Mouse (Mus musculus) midbrain, embryonic 13.5 days (tissue): ENCODE results near the gene H2-Eb1. TPM values are rescaled to one million over a fixed set of nuclear protein-coding genes. Genes with fewer than 3 reads are reported as not detected.

Experiments
- ATAC-seq: fragments of 200-750 bp; cut with Nextera tagmentation; 2 replicates; pipeline ENCODE4 v1.8.0; 2017; ENCODE audit warnings: mild to moderate bottlenecking, moderate TSS enrichment, moderate library complexity
- H3K27ac ChIP-seq: fragments of 300-500 bp; sonication (generic); 2 replicates; pipeline ENCODE4 v1.5.1; 2015; ENCODE audit warnings: inconsistent platforms, mild to moderate bottlenecking, moderate library complexity
- H3K27me3 ChIP-seq: fragments of 300-500 bp; sonication (generic); 2 replicates; pipeline ENCODE4 v1.6.1; 2015; ENCODE audit warnings: mild to moderate bottlenecking, inconsistent platforms
- H3K36me3 ChIP-seq: fragments of 300-500 bp; sonication (generic); 2 replicates; pipeline ENCODE4 v1.6.1; 2015; ENCODE audit warnings: mild to moderate bottlenecking, inconsistent platforms
- H3K4me1 ChIP-seq: fragments of 300-500 bp; sonication (generic); replicated peaks from 2 replicates; pipeline ENCODE4 v1.6.1; 2015; ENCODE audit warnings: inconsistent platforms
- H3K4me2 ChIP-seq: fragments of 300-500 bp; sonication (generic); replicated peaks from 2 replicates; pipeline ENCODE4 v1.6.1; 2015; ENCODE audit warnings: moderate library complexity, mild to moderate bottlenecking, inconsistent platforms
- H3K4me3 ChIP-seq: fragments of 300-500 bp; sonication (generic); replicated peaks from 2 replicates; pipeline ENCODE4 v1.5.1; 2015; ENCODE audit warnings: mild to moderate bottlenecking, inconsistent platforms
- H3K9ac ChIP-seq: fragments of 300-500 bp; sonication (generic); replicated peaks from 2 replicates; pipeline ENCODE4 v1.6.1; 2015; ENCODE audit warnings: mild to moderate bottlenecking, inconsistent platforms
- H3K9me3 ChIP-seq: fragments of 300-500 bp; sonication (generic); 2 replicates; pipeline ENCODE4 v1.6.1; 2016; ENCODE audit warnings: mild to moderate bottlenecking, inconsistent platforms
- WGBS: fragments of 180-500 bp; shearing (Covaris S2); methylation state at CpG from one replicate; pipeline ENCODE4 v1.1.7; 2015; 5-methylcytosine and 5-hydroxymethylcytosine counted together
- polyA plus RNA-seq: library from polyadenylated mRNA; unstranded; fragments of >200 nt; fragmentation: Nextera tagmentation; extraction: Ambion mirVana; gene quantifications from 2 replicates; pipeline ENCODE4 v1.2.1, GENCODE M21; 2015

H2-Eb1 gene
- polyA plus RNA-seq, 1 experiment from 2014 or later: 2.1 TPM

- no peak for ATAC-seq
- Histone ChIP-seq H3K9me3 (no peaks in the 10 kb centered on the region), H3K27me3 (no peaks in the 10 kb centered on the region), H3K4me2 (no peak overlapping the region), H3K9ac (no peak overlapping the region), H3K4me1 (no peaks in the 10 kb centered on the region), H3K27ac (no peak overlapping the region), H3K36me3 (no peaks in the 10 kb centered on the region), H3K4me3 (no peak overlapping the region)
- whole genome bisulfite sequencing: 78% methylated on average over 2 of the region's 2 CpGs
Observed at GRCm38 (mm10) chr17:34329807-34330206, 24.1 kb downstream of the H2-Eb1 start.

GRCm38 (mm10) chr17:34331200-34331599, 25.5 kb downstream of the H2-Eb1 start:
- Histone ChIP-seq H3K36me3 (no peaks in the 10 kb centered on the region), H3K9ac (no peak overlapping the region), H3K4me3 (no peak overlapping the region), H3K27me3 (no peaks in the 10 kb centered on the region), H3K4me1 (no peaks in the 10 kb centered on the region), H3K4me2 (no peak overlapping the region), H3K27ac (no peak overlapping the region), H3K9me3 (no peaks in the 10 kb centered on the region)
- no peak for ATAC-seq
- WGBS: 94% methylated on average over 1 of the region's 1 CpGs

- no peak overlapping the region for H3K4me2 ChIP-seq
- WGBS: 53% methylated on average over 3 of the region's 3 CpGs
- no peak overlapping the region for H3K27ac ChIP-seq
- H3K9me3 ChIP-seq: no peaks in the 10 kb centered on the region
- no peaks in the 10 kb centered on the region for H3K36me3 ChIP-seq
- H3K9ac ChIP-seq: no peak overlapping the region
- H3K4me1 ChIP-seq: no peaks in the 10 kb centered on the region
- ATAC-seq: no peak
- H3K27me3 ChIP-seq: no peaks in the 10 kb centered on the region
- no peak overlapping the region for H3K4me3 ChIP-seq
Observed at GRCm38 (mm10) chr17:34340619-34341402, 35.1 kb downstream of the H2-Eb1 start.

GRCm38 (mm10) chr17:34344882-34345281, 39.2 kb downstream of the H2-Eb1 start:
- no peak overlapping the region for H3K4me3 ChIP-seq
- no peaks in the 10 kb centered on the region for H3K36me3 ChIP-seq
- no peak overlapping the region for H3K4me2 ChIP-seq
- H3K4me1 ChIP-seq: no peaks in the 10 kb centered on the region
- no peak for ATAC-seq
- H3K27me3 ChIP-seq: no peaks in the 10 kb centered on the region
- WGBS: 94% methylated on average over 4 of the region's 4 CpGs
- H3K9me3 ChIP-seq: no peaks in the 10 kb centered on the region
- H3K9ac ChIP-seq: no peak overlapping the region
- no peak overlapping the region for H3K27ac ChIP-seq

GRCm38 (mm10) chr17:34345486-34345885, 39.8 kb downstream of the H2-Eb1 start:
- H3K36me3 ChIP-seq: no peaks in the 10 kb centered on the region
- H3K9me3 ChIP-seq: no peaks in the 10 kb centered on the region
- no peak overlapping the region for H3K27ac ChIP-seq
- H3K4me1 ChIP-seq: no peaks in the 10 kb centered on the region
- WGBS: 90% methylated on average over 7 of the region's 7 CpGs
- no peak for ATAC-seq
- H3K4me2 ChIP-seq: no peak overlapping the region
- H3K27me3 ChIP-seq: 0 out of 2 replicates have a peak, but pooled peaks cover 2% of the 10 kb centered on the region
- no peak overlapping the region for H3K9ac ChIP-seq
- no peak overlapping the region for H3K4me3 ChIP-seq

- no peak overlapping the region for H3K4me3 ChIP-seq
- H3K36me3 ChIP-seq: no peaks in the 10 kb centered on the region
- ATAC-seq: no peak
- WGBS: 83% methylated on average over 3 of the region's 3 CpGs
- H3K9ac ChIP-seq: no peak overlapping the region
- H3K4me1 ChIP-seq: no peaks in the 10 kb centered on the region
- no peaks in the 10 kb centered on the region for H3K9me3 ChIP-seq
- H3K4me2 ChIP-seq: no peak overlapping the region
- 0 out of 2 replicates have a peak, but pooled peaks cover 7% of the 10 kb centered on the region for H3K27me3 ChIP-seq
- H3K27ac ChIP-seq: no peak overlapping the region
Observed at GRCm38 (mm10) chr17:34346041-34346440, 40.4 kb downstream of the H2-Eb1 start.

- H3K4me2 ChIP-seq: no peak overlapping the region
- H3K9me3 ChIP-seq: no peaks in the 10 kb centered on the region
- WGBS: 75% methylated on average over 6 of the region's 6 CpGs
- no peak overlapping the region for H3K27ac ChIP-seq
- H3K36me3 ChIP-seq: no peaks in the 10 kb centered on the region
- no peaks in the 10 kb centered on the region for H3K4me1 ChIP-seq
- H3K9ac ChIP-seq: no peak overlapping the region
- H3K4me3 ChIP-seq: no peak overlapping the region
- 0 out of 2 replicates have a peak, but pooled peaks cover 8% of the 10 kb centered on the region for H3K27me3 ChIP-seq
- no peak for ATAC-seq
Observed at GRCm38 (mm10) chr17:34347606-34348308, 42.1 kb downstream of the H2-Eb1 start.

- Histone ChIP-seq H3K4me3 (no peak overlapping the region), H3K36me3 (no peaks in the 10 kb centered on the region), H3K27ac (no peak overlapping the region), H3K4me1 (no peaks in the 10 kb centered on the region), H3K9me3 (no peaks in the 10 kb centered on the region), H3K27me3 (0 out of 2 replicates have a peak, but pooled peaks cover 8% of the 10 kb centered on the region), H3K4me2 (no peak overlapping the region), H3K9ac (no peak overlapping the region)
- ATAC-seq: no peak
- WGBS: 4% methylated on average over 4 of the region's 4 CpGs
Observed at GRCm38 (mm10) chr17:34349429-34349828, 43.8 kb downstream of the H2-Eb1 start.

- H3K9ac ChIP-seq: no peak within 1 kb of the TSS
- H3K4me1 ChIP-seq: no peaks in the 10 kb centered on the region
Observed at GRCm38 (mm10) chr17:34354539-34354938, 48.9 kb downstream of the H2-Eb1 start, which contains the start of gene Btnl2. Gene Btnl2, plus strand, starts transcription at chr17:34354822.

GRCm38 (mm10) chr17:34354940-34355339, 49.3 kb downstream of the H2-Eb1 start:
- Histone ChIP-seq H3K4me1 (no peaks in the 10 kb centered on the region), H3K27ac (no peak overlapping the region), H3K27me3 (0 out of 2 replicates have a peak, but pooled peaks cover 8% of the 10 kb centered on the region), H3K36me3 (no peaks in the 10 kb centered on the region), H3K4me2 (no peak overlapping the region), H3K4me3 (no peak overlapping the region), H3K9ac (no peak overlapping the region), H3K9me3 (no peaks in the 10 kb centered on the region)
- ATAC-seq: no peak
- WGBS: 97% methylated on average over 1 of the region's 1 CpGs

More at GRCm38 (mm10) chr17:34354539-34354938, 48.9 kb downstream of the H2-Eb1 start, which contains the start of gene Btnl2:
- Histone ChIP-seq H3K4me2 (no peak within 1 kb of the TSS), H3K27me3 (0 out of 2 replicates have a peak, but pooled peaks cover 8% of the 10 kb centered on the region), H3K36me3 (no peaks in the 10 kb centered on the region), H3K4me3 (no peak within 1 kb of the TSS), H3K27ac (no peak within 1 kb of the TSS), H3K9me3 (no peaks in the 10 kb centered on the region)
- WGBS: 88% methylated on average over 5 of the region's 5 CpGs
- ATAC-seq: no peak

GRCm38 (mm10) chr17:34362954-34363546, 57.4 kb downstream of the H2-Eb1 start:
- Histone ChIP-seq H3K4me1 (no peaks in the 10 kb centered on the region), H3K4me2 (no peak overlapping the region), H3K27ac (no peak overlapping the region), H3K9ac (no peak overlapping the region), H3K4me3 (no peak overlapping the region), H3K36me3 (no peaks in the 10 kb centered on the region), H3K27me3 (no peaks in the 10 kb centered on the region), H3K9me3 (no peaks in the 10 kb centered on the region)
- 87% methylated on average over 15 of the region's 15 CpGs for WGBS
- ATAC-seq: no peak
